Mouse (Mus musculus): ENCODE results near the gene Mmp25. TPM values are rescaled to one million over a fixed set of nuclear protein-coding genes. Genes with fewer than 3 reads are reported as not detected.

The Mmp25 gene
- 1.3 and 2.0 TPM in 2 replicates for polyA plus RNA-seq (2012; rRNA removed)

DNA sequence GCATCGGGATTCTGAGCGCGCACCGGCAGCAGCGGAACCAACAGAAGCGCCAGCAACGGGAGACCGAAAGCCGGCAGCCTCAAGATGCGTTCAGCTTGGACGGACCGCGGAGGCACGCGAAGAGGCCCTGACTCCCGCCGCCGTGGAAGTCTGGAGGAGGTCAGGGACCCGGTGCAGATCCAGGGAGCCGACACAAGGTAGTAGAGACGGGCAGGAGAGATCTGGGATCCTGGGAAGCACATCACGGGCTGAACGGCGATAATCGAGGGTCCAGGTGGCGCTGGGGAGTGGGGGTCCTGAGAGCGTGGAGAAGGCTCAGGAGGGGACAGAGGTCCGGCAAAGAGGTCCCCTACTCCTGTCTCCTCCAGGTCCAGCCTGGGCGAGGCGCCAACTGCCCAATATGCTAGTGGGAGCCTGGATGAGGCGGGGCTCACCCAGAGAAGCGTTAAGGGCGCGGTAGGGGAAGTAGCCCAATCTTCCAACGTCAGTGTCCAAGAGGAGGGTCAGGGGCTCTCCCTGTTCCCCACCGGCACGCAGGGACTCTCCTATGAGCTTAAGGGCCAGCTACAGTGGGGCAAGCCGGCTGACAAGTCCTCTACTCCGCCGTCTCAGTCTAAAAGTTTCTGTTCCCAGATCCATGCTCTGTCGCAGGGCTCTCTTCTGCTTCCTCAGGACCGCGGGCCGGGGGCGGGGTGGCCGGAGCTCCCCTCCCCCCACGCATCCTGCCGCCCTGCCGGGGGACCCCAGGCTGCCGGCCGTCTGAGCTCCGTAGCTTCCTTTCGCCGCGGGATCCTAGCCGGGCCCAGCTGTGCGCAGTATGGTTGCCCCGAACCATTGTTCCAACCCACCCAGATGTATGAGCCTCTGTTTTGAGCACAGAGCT is at the start of gene Mmp25:
Gene Mmp25 (minus strand): TSS at position 665 of the 883 bp plus-strand sequence.
- Histone ChIP-seq H3K27ac (ENCODE audit: insufficient read depth, low read length) (no peak within 1 kb of the TSS), H3K36me3 (ENCODE audit: control insufficient read depth, insufficient read depth, low read length) (no peaks in the 10 kb centered on the region), H3K4me1 (ENCODE audit: control insufficient read depth, insufficient read depth, insufficient read length) (peaks cover 5% of the 10 kb centered on the region; the same call in 1 of the 2 replicates), H3K4me3 (ENCODE audit: extremely low read depth, insufficient read depth, insufficient read length) (peak within 1 kb of the TSS; percentile 37), H3K27me3 (ENCODE audit: control insufficient read depth, insufficient read depth, low read length) (peaks cover 11% of the 10 kb centered on the region; the same call in 1 of the 2 replicates)
- TF ChIP-seq POLR2A (IDR thresholded peaks at IDR 0.05; ENCODE audit: low read depth, low read length), result no peak
- TF ChIP-seq CTCF (IDR thresholded peaks at IDR 0.05; ENCODE audit: extremely low read depth, insufficient read depth, insufficient read length, insufficient replicate concordance), result no peak
- DNase-seq (ENCODE audit: low read depth in 1 of 2, low spot score in 2 of 2), result no peak
- WGBS, result 4% methylated on average over 58 of the region's 58 CpGs

GRCm38 (mm10) chr17:23694491-23694890 is 49.4 kb upstream of the Mmp25 start:
- WGBS, result 75% methylated on average over 1 of the region's 1 CpGs
- H3K27ac ChIP-seq (ENCODE audit: insufficient read depth, low read length), result no peak overlapping the region
- no peak overlapping the region for H3K4me3 ChIP-seq (ENCODE audit: extremely low read depth, insufficient read depth, insufficient read length)
- H3K36me3 ChIP-seq (ENCODE audit: control insufficient read depth, insufficient read depth, low read length), result no peaks in the 10 kb centered on the region
- TF ChIP-seq CTCF (IDR thresholded peaks at IDR 0.05; ENCODE audit: extremely low read depth, insufficient read depth, insufficient read length, insufficient replicate concordance), result no peak
- no peak for TF ChIP-seq POLR2A (IDR thresholded peaks at IDR 0.05; ENCODE audit: low read depth, low read length)
- peaks cover 6% of the 10 kb centered on the region for H3K27me3 ChIP-seq (ENCODE audit: control insufficient read depth, insufficient read depth, low read length)
- H3K4me1 ChIP-seq (ENCODE audit: control insufficient read depth, insufficient read depth, insufficient read length), result peaks cover 3% of the 10 kb centered on the region; the same call in 1 of the 2 replicates
- DNase-seq (ENCODE audit: low read depth in 1 of 2, low spot score in 2 of 2), result no peak

DNA sequence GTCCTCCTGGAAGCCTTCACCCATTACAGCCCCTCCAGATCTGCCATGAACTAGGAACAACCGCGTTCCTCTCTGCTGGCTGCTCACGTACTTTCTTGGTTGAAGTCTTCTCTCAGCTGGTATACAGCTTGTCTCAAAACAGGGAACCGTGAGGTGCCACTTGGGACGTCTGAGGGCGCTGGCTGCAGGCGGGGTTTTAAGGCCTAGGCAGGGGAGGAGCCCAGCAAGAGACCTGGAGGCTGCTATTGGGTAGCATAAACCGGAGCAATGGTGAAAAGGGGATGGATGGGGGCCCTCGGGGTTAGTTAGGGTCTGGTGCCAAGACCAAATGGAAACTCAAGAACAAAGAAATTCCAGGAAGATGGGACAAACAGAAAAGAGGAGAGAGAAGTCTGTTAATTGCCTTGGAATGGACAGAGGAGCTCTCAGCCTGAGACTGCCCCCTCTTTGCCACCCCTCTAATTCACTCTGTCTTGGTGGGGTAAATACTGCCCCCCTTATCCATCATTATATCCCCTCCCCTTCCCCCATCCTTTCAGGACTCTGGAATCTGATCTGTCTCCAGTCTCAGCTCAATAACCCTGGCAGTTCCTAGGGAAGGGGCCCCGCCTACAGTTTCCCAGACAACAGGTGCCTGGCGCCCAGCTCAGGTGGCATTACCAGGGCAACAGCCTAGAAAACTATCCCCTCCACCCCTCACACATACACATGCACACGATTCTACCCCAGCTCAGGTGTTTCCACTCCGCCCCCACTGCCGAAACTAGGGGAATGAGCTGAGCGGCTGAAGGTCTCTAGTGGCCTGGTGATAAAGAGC is 39.0 kb upstream of the Mmp25 start, which contains the start of gene Cldn9:
Gene Cldn9 (minus strand): TSS at position 171 of the 817 bp plus-strand sequence.
- TF ChIP-seq CTCF (IDR thresholded peaks at IDR 0.05; ENCODE audit: extremely low read depth, insufficient read depth, insufficient read length, insufficient replicate concordance), result no peak
- no peak for TF ChIP-seq POLR2A (IDR thresholded peaks at IDR 0.05; ENCODE audit: low read depth, low read length)
- no peak within 1 kb of the TSS for H3K27ac ChIP-seq (ENCODE audit: insufficient read depth, low read length)
- H3K4me3 ChIP-seq (ENCODE audit: extremely low read depth, insufficient read depth, insufficient read length), result no peak within 1 kb of the TSS
- no peaks in the 10 kb centered on the region for H3K36me3 ChIP-seq (ENCODE audit: control insufficient read depth, insufficient read depth, low read length)
- H3K27me3 ChIP-seq (ENCODE audit: control insufficient read depth, insufficient read depth, low read length), result peaks cover 8% of the 10 kb centered on the region
- no peak for DNase-seq (ENCODE audit: low read depth in 1 of 2, low spot score in 2 of 2)
- 35% methylated on average over 15 of the region's 15 CpGs for WGBS
- no peaks in the 10 kb centered on the region for H3K4me1 ChIP-seq (ENCODE audit: control insufficient read depth, insufficient read depth, insufficient read length)

DNA sequence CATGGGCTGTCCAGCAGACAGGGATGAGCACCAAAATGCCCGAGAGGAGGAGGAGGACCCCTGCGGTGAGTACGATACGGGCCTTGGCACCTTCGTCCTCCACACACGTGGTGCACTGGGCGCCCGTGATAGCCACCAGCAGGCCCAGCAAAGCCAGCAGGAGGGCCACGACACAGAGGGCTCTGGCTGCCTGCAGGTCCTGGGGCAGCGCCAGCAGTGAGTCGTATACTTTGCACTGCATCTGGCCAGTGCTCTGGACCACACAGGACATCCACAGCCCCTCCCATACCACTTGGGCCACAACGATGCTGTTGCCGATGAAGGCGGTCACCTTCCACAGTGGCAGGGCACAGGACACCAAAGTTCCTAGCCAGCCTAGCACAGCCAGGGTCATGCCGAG is 38.1 kb upstream of the Mmp25 start:
- Histone ChIP-seq H3K27me3 (ENCODE audit: control insufficient read depth, insufficient read depth, low read length) (peaks cover 10% of the 10 kb centered on the region), H3K4me1 (ENCODE audit: control insufficient read depth, insufficient read depth, insufficient read length) (no peaks in the 10 kb centered on the region), H3K27ac (ENCODE audit: insufficient read depth, low read length) (no peak overlapping the region), H3K36me3 (ENCODE audit: control insufficient read depth, insufficient read depth, low read length) (no peaks in the 10 kb centered on the region), H3K4me3 (ENCODE audit: extremely low read depth, insufficient read depth, insufficient read length) (no peak overlapping the region)
- no peak for TF ChIP-seq CTCF (IDR thresholded peaks at IDR 0.05; ENCODE audit: extremely low read depth, insufficient read depth, insufficient read length, insufficient replicate concordance)
- no peak for TF ChIP-seq POLR2A (IDR thresholded peaks at IDR 0.05; ENCODE audit: low read depth, low read length)
- WGBS, result 58% methylated on average over 15 of the region's 15 CpGs
- DNase-seq (ENCODE audit: low read depth in 1 of 2, low spot score in 2 of 2), result no peak

- H3K27ac ChIP-seq (ENCODE audit: insufficient read depth, low read length), result no peak overlapping the region
- no peak for TF ChIP-seq POLR2A (IDR thresholded peaks at IDR 0.05; ENCODE audit: low read depth, low read length)
- no peak for TF ChIP-seq CTCF (IDR thresholded peaks at IDR 0.05; ENCODE audit: extremely low read depth, insufficient read depth, insufficient read length, insufficient replicate concordance)
- peaks cover 10% of the 10 kb centered on the region for H3K27me3 ChIP-seq (ENCODE audit: control insufficient read depth, insufficient read depth, low read length)
- 86% methylated on average over 3 of the region's 3 CpGs for WGBS
- H3K36me3 ChIP-seq (ENCODE audit: control insufficient read depth, insufficient read depth, low read length), result no peaks in the 10 kb centered on the region
- no peak overlapping the region for H3K4me3 ChIP-seq (ENCODE audit: extremely low read depth, insufficient read depth, insufficient read length)
- H3K4me1 ChIP-seq (ENCODE audit: control insufficient read depth, insufficient read depth, insufficient read length), result no peaks in the 10 kb centered on the region
- DNase-seq (ENCODE audit: low read depth in 1 of 2, low spot score in 2 of 2), result no peak
These were observed 37.5 kb upstream of the Mmp25 start for GRCm38 (mm10) chr17:23682530-23682929.

GRCm38 (mm10) chr17:23682092-23682491 is 37.0 kb upstream of the Mmp25 start:
- no peak overlapping the region for H3K27ac ChIP-seq (ENCODE audit: insufficient read depth, low read length)
- no peaks in the 10 kb centered on the region for H3K4me1 ChIP-seq (ENCODE audit: control insufficient read depth, insufficient read depth, insufficient read length)
- H3K36me3 ChIP-seq (ENCODE audit: control insufficient read depth, insufficient read depth, low read length), result no peaks in the 10 kb centered on the region
- H3K4me3 ChIP-seq (ENCODE audit: extremely low read depth, insufficient read depth, insufficient read length), result no peak overlapping the region
- no peak for DNase-seq (ENCODE audit: low read depth in 1 of 2, low spot score in 2 of 2)
- WGBS, result 72% methylated on average over 4 of the region's 4 CpGs
- no peak for TF ChIP-seq CTCF (IDR thresholded peaks at IDR 0.05; ENCODE audit: extremely low read depth, insufficient read depth, insufficient read length, insufficient replicate concordance)
- TF ChIP-seq POLR2A (IDR thresholded peaks at IDR 0.05; ENCODE audit: low read depth, low read length), result no peak
- peaks cover 10% of the 10 kb centered on the region for H3K27me3 ChIP-seq (ENCODE audit: control insufficient read depth, insufficient read depth, low read length)
